Comparison of ENCODE assay signal across 8 mouse cellular contexts in the genomic region with DNA sequence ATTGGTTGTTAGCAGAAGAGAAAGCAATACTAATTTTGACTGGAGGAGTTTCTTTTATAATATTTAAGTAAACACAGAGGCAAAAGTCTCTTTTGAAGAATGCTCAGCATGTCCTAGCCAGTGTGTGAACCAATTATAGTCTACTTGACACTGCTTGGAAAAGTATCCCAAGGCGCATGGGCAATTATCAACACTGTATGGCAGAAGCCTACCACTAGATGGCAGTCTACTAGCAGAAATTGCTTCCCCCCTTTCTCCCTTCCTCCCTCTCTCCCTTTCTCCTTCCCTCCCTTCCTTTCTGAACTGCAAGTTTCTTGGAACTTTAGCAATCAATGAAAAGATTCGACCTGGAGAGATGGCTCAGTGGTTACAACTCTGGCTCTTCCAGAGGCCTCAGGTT. TPM values are rescaled to one million over a fixed set of nuclear protein-coding genes. Genes with fewer than 3 reads are reported as not detected.
DNase-seq lines count a peak whose midpoint lies in the region; ATAC-seq and TF ChIP-seq lines count a peak whose summit lies in the region.

No protein-coding gene starts in this region.

- TF ChIP-seq CTCF in embryonic fibroblast, embryonic 13.5 days (IDR thresholded peaks at IDR 0.05; ENCODE audit: borderline replicate concordance, insufficient read depth, low read length): peak; percentile 35; the same call in 1 of the 2 replicates

- DNase-seq in liver: peak; percentile 14
- DNase-seq in liver, embryonic 11.5 days (ENCODE audit: low spot score): no peak
- peak; percentile 27 to 48 for DNase-seq in adrenal gland, postnatal 36 days
- DNase-seq in left cerebral cortex, adult 18-20 months (ENCODE audit: low spot score in 2 of 2): peak; percentile 35 to 55
- no peak for DNase-seq in yolk sac, embryonic 10.5 days (ENCODE audit: low spot score)

- no peaks in the 10 kb centered on the region for H3K4me1 ChIP-seq in liver, embryonic 11.5 days (replicated peaks; ENCODE audit: control insufficient read depth, insufficient read depth, low read length)
- H3K4me1 ChIP-seq in embryonic fibroblast, embryonic 13.5 days (ENCODE audit: control insufficient read depth, insufficient read depth, low read length): peaks cover 6% of the 10 kb centered on the region
- peaks cover 8% of the 10 kb centered on the region; the same call in 1 of the 2 replicates for H3K4me1 ChIP-seq in hindbrain, embryonic 15.5 days (replicated peaks)
- H3K4me1 ChIP-seq in midbrain, embryonic 15.5 days: no peaks in the 10 kb centered on the region

- no peaks in the 10 kb centered on the region for H3K27me3 ChIP-seq in liver, embryonic 11.5 days (replicated peaks; ENCODE audit: control insufficient read depth, insufficient read depth, low read length)
- no peaks in the 10 kb centered on the region for H3K27me3 ChIP-seq in hindbrain, embryonic 15.5 days
- no peaks in the 10 kb centered on the region for H3K27me3 ChIP-seq in midbrain, embryonic 15.5 days (replicated peaks)

- H3K27ac ChIP-seq in liver, embryonic 11.5 days (ENCODE audit: low read depth, low read length): no peak overlapping the region
- no peak overlapping the region for H3K27ac ChIP-seq in embryonic fibroblast, embryonic 13.5 days (ENCODE audit: insufficient read depth, low read length)
- H3K27ac ChIP-seq in hindbrain, embryonic 15.5 days (replicated peaks): no peak overlapping the region
- H3K27ac ChIP-seq in midbrain, embryonic 15.5 days: no peak overlapping the region

- no peaks in the 10 kb centered on the region for H3K9me3 ChIP-seq in liver, embryonic 11.5 days (ENCODE audit: control insufficient read depth, low read length)
- H3K9me3 ChIP-seq in hindbrain, embryonic 15.5 days: no peaks in the 10 kb centered on the region
- H3K9me3 ChIP-seq in midbrain, embryonic 15.5 days: no peaks in the 10 kb centered on the region

- ATAC-seq in liver, embryonic 11.5 days (replicated peaks; ENCODE audit: low FRiP score): no peak
- ATAC-seq in hindbrain, embryonic 15.5 days (ENCODE audit: low FRiP score, low read depth): 0 out of 2 replicates have a peak, but pooled peaks have one; percentile 31
- peak; percentile 53 for ATAC-seq in midbrain, embryonic 15.5 days (replicated peaks)

- TF ChIP-seq POLR2A in embryonic fibroblast, embryonic 13.5 days (IDR thresholded peaks at IDR 0.05; ENCODE audit: low read depth, low read length): no peak

- no peaks in the 10 kb centered on the region for H3K36me3 ChIP-seq in liver, embryonic 11.5 days (ENCODE audit: control insufficient read depth, insufficient read depth, low read length)
- H3K36me3 ChIP-seq in hindbrain, embryonic 15.5 days: no peaks in the 10 kb centered on the region
- no peaks in the 10 kb centered on the region for H3K36me3 ChIP-seq in midbrain, embryonic 15.5 days (replicated peaks)

- H3K9ac ChIP-seq in liver, embryonic 11.5 days (ENCODE audit: low read depth, low read length): no peak overlapping the region
- H3K9ac ChIP-seq in hindbrain, embryonic 15.5 days: no peak overlapping the region
- no peak overlapping the region for H3K9ac ChIP-seq in midbrain, embryonic 15.5 days

- H3K4me3 ChIP-seq in liver, embryonic 11.5 days (ENCODE audit: low read depth, low read length): no peak overlapping the region
- H3K4me3 ChIP-seq in embryonic fibroblast, embryonic 13.5 days (ENCODE audit: insufficient read depth, low read length): no peak overlapping the region
- no peak overlapping the region for H3K4me3 ChIP-seq in hindbrain, embryonic 15.5 days
- H3K4me3 ChIP-seq in midbrain, embryonic 15.5 days: no peak overlapping the region

- no peak overlapping the region for H3K4me2 ChIP-seq in liver, embryonic 11.5 days
- no peak overlapping the region for H3K4me2 ChIP-seq in hindbrain, embryonic 15.5 days
- H3K4me2 ChIP-seq in midbrain, embryonic 15.5 days: no peak overlapping the region

- WGBS in liver, embryonic 11.5 days: 5% methylated on average over 2 of the region's 2 CpGs
- 11% methylated on average over 2 of the region's 2 CpGs for WGBS in hindbrain, embryonic 15.5 days
- 3% methylated on average over 2 of the region's 2 CpGs for WGBS in midbrain, embryonic 15.5 days

RNA-seq across cellular contexts. Expression of gene Npl, which starts 7.1 kb away (rescaled TPM):
- polyA plus RNA-seq in liver, embryonic 11.5 days (2014; fragmentation: Nextera tagmentation; extraction: Ambion mirVana): 8.0 and 11.0 TPM in 2 replicates
- total RNA-seq in adrenal gland, postnatal 36 days (2021): 1 to 10 TPM; 4.2 to 7.6 TPM
- 1.6 and 2.2 TPM in 2 replicates for polyA plus RNA-seq in embryonic fibroblast, embryonic 13.5 days (2011; ENCODE audit: insufficient read length, low read depth, missing spikeins)
- polyA plus RNA-seq in hindbrain, embryonic 15.5 days (2015; fragmentation: Nextera tagmentation; extraction: Ambion mirVana): 12.1 and 14.7 TPM in 2 replicates
- 1 to 10 TPM; 5.3 to 5.4 TPM for total RNA-seq in left cerebral cortex, adult 18-20 months (2021)
- polyA plus RNA-seq in midbrain, embryonic 15.5 days (2015; fragmentation: Nextera tagmentation; extraction: Ambion mirVana): 11.5 and 12.4 TPM in 2 replicates

Comparison
In these comparisons a context has a peak if more than half of its experiments do, and no peak if none do; other contexts are left out.
1. DNase-seq: peak in liver (single experiment), adrenal gland, postnatal 36 days (2 of 2) and left cerebral cortex, adult 18-20 months (2 of 2); none in liver, embryonic 11.5 days (single experiment) and yolk sac, embryonic 10.5 days (single experiment).